Mouse (Mus musculus) midbrain, embryonic 10.5 days (tissue): ENCODE measurements at regions not wholly inside any gene's neighbourhood (a gene's known extent, or its start where the extent isn't known, plus 50 kb on each side); places are given as distances from the start of the nearest gene placed in this dataset.
"Not testable (repeated sequence)": the region's sequence is repeated elsewhere in the genome, so short reads cannot be mapped to it uniquely, and the experiment has no call there.

Experiments used
- DNase-seq: peaks from one replicate; pipeline ENCODE4 v3.0.0-alpha.2; 2017; ENCODE audit warnings: low spot score
- H3K27ac ChIP-seq: fragments of 300-500 bp; sonication (generic); replicated peaks from 2 replicates; pipeline ENCODE4 v1.5.1; 2016; ENCODE audit warnings: mild to moderate bottlenecking
- H3K27me3 ChIP-seq: fragments of 300-500 bp; sonication (generic); 2 replicates; pipeline ENCODE4 v1.6.1; 2016; ENCODE audit warnings: low read depth, mild to moderate bottlenecking; ENCODE audit not compliant: poor library complexity, severe bottlenecking
- H3K36me3 ChIP-seq: fragments of 300-500 bp; sonication (generic); 2 replicates; pipeline ENCODE4 v1.6.1; 2016; ENCODE audit warnings: mild to moderate bottlenecking, moderate library complexity
- H3K4me1 ChIP-seq: fragments of 300-500 bp; sonication (generic); 2 replicates; pipeline ENCODE4 v1.6.1; 2016
- H3K4me3 ChIP-seq: fragments of 300-500 bp; sonication (generic); 2 replicates; pipeline ENCODE4 v1.5.1; 2016; ENCODE audit warnings: mild to moderate bottlenecking, moderate library complexity
- H3K9me3 ChIP-seq: fragments of 300-500 bp; sonication (generic); replicated peaks from 2 replicates; pipeline ENCODE4 v1.6.1; 2016; ENCODE audit warnings: mild to moderate bottlenecking
- WGBS: fragments of 180-500 bp; shearing (Covaris S2); methylation state at CpG from one replicate; pipeline ENCODE4 v1.1.7; 2016; 5-methylcytosine and 5-hydroxymethylcytosine counted together

DNA sequence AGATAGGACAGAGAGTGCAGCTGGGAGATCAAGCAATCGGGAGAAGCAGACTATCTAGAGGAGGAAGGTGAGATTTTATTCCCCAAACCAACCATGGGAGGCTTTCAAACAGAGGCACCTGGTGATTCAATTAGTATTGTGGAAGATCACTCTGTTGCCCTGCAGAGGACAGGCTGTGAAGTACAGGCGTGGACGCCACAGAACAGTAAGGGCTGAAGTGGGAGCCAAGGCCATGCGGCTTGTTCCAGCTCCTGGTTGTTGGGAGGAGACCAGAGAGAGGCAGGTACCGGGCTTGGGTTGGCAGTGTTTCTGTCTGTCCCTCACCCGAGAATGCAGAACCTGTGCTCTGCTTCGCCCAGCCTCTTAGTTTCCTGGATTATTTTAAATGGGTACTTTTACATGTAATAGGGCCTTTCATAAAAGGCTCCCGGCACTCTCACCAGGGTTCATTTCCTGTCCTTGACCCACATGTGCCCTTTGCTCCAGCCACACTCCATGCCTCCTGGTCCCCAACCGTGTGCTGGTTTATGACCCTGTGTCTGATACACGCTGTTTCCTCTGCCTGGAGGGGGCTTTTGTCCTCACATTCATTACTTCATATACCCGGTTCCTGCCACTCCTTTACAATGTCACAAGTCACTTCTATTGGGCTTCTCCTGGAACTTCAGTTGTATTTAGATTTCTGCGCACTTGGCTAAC is 58.3 kb downstream of the Vcpkmt start:
- no peak overlapping the region for H3K4me3 ChIP-seq
- no peak overlapping the region for H3K27ac ChIP-seq
- 77% methylated on average over 12 of the region's 12 CpGs for WGBS
- H3K9me3 ChIP-seq = no peaks in the 10 kb centered on the region
- no peak for DNase-seq
- no peaks in the 10 kb centered on the region for H3K36me3 ChIP-seq
- H3K4me1 ChIP-seq = no peaks in the 10 kb centered on the region
- no peaks in the 10 kb centered on the region for H3K27me3 ChIP-seq

DNA sequence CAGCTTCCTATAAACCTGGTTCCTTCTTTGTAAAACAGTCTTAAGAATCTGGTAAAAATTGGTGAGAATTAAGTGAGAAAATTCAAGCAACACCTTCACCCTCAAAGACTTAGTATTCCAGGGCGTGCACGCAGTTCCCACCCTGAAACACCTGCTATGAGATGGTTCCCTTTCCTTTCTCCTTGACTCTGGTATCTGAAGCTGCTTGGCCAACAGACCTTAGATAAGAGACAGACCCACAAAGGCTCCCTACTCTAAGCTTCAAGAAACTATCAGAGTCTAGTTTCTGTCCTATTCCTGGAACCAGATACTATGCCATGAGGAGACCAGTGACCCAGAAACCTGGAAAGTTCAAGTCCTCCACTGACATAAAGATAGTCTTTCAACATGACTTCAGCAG is 63.0 kb downstream of the Vcpkmt start:
- Histone ChIP-seq H3K27me3 (no peaks in the 10 kb centered on the region), H3K36me3 (no peaks in the 10 kb centered on the region), H3K4me1 (no peaks in the 10 kb centered on the region), H3K27ac (no peak overlapping the region), H3K4me3 (no peak overlapping the region), H3K9me3 (no peaks in the 10 kb centered on the region)
- DNase-seq = no peak
- WGBS = 95% methylated on average over 2 of the region's 2 CpGs

DNA sequence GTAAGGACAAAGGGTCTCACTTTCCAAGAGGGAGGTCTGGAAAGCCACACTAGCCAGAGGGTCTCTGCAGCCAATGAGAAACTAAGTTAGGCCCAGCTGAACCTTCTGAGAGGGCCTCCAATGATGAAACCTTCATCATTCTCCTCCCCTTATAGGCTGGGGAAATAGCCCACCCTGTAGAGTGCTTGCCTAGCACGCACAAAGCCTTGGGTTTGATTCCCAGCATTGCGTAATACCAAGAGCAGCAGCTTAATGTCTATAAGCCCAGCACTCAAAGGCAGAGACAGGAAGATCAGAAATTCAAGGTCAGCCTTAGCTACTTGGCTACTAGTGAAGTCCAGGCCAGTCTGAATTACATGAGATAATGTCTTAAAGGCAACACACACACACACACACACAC is 63.8 kb downstream of the Vcpkmt start:
- H3K9me3 ChIP-seq = no peaks in the 10 kb centered on the region

DNA sequence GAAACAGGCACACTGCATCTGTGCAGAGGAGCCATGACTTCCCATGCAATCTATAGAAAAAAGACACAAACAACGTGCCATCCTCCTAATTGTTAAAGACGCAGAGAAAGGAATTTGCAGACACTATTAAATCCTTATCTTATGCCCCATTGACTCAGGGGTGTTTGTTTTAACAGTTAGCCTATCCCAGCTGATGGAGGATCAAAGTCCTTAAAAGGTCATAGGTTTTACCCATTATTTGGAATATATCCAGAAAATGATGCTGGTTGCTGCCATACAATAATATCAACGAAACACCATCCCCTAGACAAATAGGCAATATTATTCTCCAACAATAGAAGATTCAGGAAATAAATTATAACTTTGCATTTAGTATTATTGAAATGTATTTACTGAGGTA is 65.2 kb downstream of the Vcpkmt start:
- no peaks in the 10 kb centered on the region for H3K9me3 ChIP-seq
- DNase-seq = no peak
- 0 out of 2 replicates have a peak, but pooled peaks cover 6% of the 10 kb centered on the region for H3K27me3 ChIP-seq
- 72% methylated on average over 3 of the region's 3 CpGs for WGBS
- no peaks in the 10 kb centered on the region for H3K4me1 ChIP-seq
- H3K27ac ChIP-seq = no peak overlapping the region
- no peak overlapping the region for H3K4me3 ChIP-seq
- H3K36me3 ChIP-seq = no peaks in the 10 kb centered on the region

More for the DNA sequence above, 63.8 kb downstream of the Vcpkmt start:
- Histone ChIP-seq H3K4me3 (no peak overlapping the region), H3K27ac (no peak overlapping the region), H3K36me3 (no peaks in the 10 kb centered on the region), H3K27me3 (no peaks in the 10 kb centered on the region), H3K4me1 (no peaks in the 10 kb centered on the region)
- DNase-seq = no peak
- 89% methylated on average over 2 of the region's 2 CpGs for WGBS

DNA sequence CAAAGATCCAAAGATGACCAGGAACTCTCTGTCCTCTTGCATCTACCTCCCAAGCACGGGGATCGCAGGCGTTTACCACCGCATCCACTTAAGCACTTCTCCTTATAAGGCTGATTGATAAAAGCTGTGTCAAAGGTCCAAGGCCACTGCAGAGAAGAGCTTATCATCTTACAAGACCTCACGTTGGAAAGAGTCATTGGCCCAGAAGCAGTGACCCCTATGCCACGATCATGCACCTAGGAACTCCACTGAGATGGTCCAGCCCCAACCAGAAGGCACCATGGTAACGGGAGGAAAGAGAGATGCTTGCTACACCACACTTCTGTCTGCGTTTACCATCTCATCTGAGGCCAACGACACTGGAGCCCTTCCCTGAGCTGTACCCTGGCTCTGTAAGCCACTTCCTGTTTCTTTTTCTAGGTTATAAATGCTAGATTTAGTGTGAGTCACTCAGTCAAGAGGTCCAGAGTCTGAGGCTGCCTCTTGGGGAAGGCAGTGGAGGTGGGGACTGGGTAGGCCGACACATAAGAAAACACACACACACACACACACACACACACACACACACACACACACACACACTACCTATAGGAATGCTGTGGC is 66.4 kb downstream of the Vcpkmt start:
- peaks cover 12% of the 10 kb centered on the region; the same call in 1 of the 2 replicates for H3K27me3 ChIP-seq
- no peak for DNase-seq
- H3K36me3 ChIP-seq = no peaks in the 10 kb centered on the region
- no peaks in the 10 kb centered on the region for H3K4me1 ChIP-seq
- H3K4me3 ChIP-seq = no peak overlapping the region
- H3K27ac ChIP-seq = no peak overlapping the region
- whole genome bisulfite sequencing = 82% methylated on average over 10 of the region's 10 CpGs
- no peaks in the 10 kb centered on the region for H3K9me3 ChIP-seq

DNA sequence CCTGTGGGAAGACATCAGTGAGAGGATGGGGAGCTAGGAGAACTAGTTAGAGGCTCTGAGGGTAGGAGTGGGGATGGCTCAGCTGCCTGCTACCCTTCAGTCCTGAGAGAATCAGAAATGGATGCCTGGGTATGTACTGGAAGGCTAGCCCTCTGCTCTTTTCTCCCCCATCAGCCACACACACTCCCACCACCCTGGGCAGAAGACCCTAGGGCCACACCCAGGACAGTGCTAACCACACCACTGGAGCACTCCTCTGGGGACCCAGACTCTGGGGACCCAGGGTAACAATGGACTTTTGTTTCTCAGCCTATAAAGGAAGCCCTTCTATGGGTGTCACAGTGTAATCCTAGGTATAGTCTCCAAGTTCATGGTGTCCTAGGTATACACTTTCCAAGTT is 67.0 kb downstream of the Vcpkmt start:
- H3K27ac ChIP-seq = no peak overlapping the region
- DNase-seq = no peak

DNA sequence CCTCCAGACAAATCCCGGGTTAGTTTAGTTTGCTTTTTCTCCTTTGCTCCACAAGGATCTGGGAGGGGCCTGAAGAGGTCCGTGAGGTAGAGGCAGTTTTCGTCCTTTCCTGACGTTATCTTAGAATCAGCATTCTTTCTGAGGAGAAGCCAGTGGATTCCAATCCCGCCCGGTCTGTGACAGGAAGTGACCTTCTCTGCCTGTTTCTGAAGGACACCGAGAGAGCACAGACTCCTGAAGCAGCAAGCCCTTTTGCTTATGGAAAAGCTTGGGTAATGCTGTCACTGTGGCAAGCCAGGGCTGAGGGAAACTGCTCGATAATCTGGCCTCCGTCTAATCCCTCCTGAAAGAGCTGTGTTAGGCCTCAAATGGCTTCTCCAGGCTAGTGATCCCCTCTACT is 67.7 kb downstream of the Vcpkmt start:
- DNase-seq = no peak
- WGBS = 72% methylated on average over 9 of the region's 9 CpGs
- Histone ChIP-seq H3K27me3 (peaks cover 12% of the 10 kb centered on the region; the same call in 1 of the 2 replicates), H3K9me3 (no peaks in the 10 kb centered on the region), H3K4me3 (no peak overlapping the region), H3K27ac (no peak overlapping the region), H3K36me3 (no peaks in the 10 kb centered on the region), H3K4me1 (peaks cover 8% of the 10 kb centered on the region)

More for the DNA sequence above, 67.0 kb downstream of the Vcpkmt start:
- no peaks in the 10 kb centered on the region for H3K9me3 ChIP-seq
- peaks cover 12% of the 10 kb centered on the region; the same call in 1 of the 2 replicates for H3K27me3 ChIP-seq
- peaks cover 4% of the 10 kb centered on the region for H3K4me1 ChIP-seq
- H3K36me3 ChIP-seq = no peaks in the 10 kb centered on the region
- no peak overlapping the region for H3K4me3 ChIP-seq

DNA sequence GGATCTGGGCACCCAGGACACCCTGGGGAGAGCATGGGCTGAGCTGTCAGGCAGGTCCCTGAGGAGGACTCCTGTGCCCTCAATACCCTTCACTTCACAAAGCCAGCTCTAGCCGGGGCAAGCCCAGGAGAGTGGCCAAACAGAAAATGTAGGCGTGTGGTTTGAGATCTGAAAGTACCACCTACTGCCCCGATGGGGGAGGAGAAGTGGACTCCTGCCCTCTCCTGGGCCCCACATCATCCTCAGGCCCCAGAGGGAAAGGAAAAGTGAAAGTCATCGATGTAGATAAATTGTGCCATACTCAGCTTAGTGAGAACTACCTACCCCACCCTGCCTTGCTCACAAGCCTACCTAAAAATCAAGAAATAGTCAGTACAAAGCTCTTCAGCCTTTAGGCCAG is 69.7 kb downstream of the Vcpkmt start:
- H3K4me3 ChIP-seq = no peak overlapping the region
- DNase-seq = no peak
- H3K9me3 ChIP-seq = no peaks in the 10 kb centered on the region
- H3K27me3 ChIP-seq = peaks cover 27% of the 10 kb centered on the region
- 74% methylated on average over 4 of the region's 4 CpGs for WGBS
- H3K4me1 ChIP-seq = peaks cover 8% of the 10 kb centered on the region
- H3K36me3 ChIP-seq = no peaks in the 10 kb centered on the region
- H3K27ac ChIP-seq = no peak overlapping the region

DNA sequence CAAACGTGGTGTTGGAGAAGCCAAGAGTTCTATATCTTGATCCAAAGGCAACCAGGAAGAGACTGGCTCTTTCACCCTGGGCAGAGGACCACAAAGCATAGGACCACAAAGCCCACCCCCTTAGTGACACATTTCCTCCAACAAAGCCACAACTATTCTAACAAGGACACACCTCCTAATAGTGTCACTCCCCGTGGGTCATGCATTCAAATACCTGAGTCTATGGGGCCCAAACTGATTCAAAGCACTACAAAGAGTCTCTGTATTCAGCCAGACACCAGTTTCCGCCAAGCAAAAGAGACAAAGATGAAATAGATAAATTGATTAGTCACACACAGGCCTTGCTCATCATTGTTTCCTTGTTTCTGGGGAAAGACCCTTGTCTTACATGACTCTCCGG is 72.1 kb downstream of the Vcpkmt start:
- H3K36me3 ChIP-seq = no peaks in the 10 kb centered on the region
- WGBS = 51% methylated on average over 4 of the region's 4 CpGs
- H3K27ac ChIP-seq = no peak overlapping the region
- DNase-seq = no peak
- no peaks in the 10 kb centered on the region for H3K9me3 ChIP-seq
- no peak overlapping the region for H3K4me3 ChIP-seq
- H3K4me1 ChIP-seq = peaks cover 8% of the 10 kb centered on the region
- H3K27me3 ChIP-seq = peaks cover 27% of the 10 kb centered on the region

DNA sequence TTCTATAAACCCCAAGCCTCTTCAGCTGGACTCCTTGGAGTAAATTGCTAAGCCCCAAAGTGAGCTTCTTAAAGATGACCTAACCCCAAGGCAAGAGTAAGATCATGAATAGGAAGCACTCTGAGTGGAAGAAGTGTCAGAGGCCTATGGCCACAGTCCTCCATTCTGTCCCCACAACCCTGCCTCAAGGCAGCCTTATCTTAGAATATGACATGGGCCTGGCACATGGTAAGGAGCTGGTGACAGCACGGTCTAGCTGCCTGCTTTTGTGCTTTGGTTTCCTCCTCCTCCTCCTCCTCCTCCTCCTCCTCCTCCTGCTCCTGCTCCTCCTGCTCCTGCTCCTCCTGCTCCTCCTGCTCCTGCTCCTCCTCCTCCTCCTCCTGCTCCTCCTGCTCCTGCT is 73.6 kb downstream of the Vcpkmt start:
- H3K4me1 ChIP-seq, H3K27ac ChIP-seq, H3K4me3 ChIP-seq, H3K9me3 ChIP-seq, DNase-seq, H3K36me3 ChIP-seq: not testable (repeated sequence)
- peaks cover 27% of the 10 kb centered on the region for H3K27me3 ChIP-seq
- 93% methylated on average over 1 of the region's 1 CpGs for WGBS

DNA sequence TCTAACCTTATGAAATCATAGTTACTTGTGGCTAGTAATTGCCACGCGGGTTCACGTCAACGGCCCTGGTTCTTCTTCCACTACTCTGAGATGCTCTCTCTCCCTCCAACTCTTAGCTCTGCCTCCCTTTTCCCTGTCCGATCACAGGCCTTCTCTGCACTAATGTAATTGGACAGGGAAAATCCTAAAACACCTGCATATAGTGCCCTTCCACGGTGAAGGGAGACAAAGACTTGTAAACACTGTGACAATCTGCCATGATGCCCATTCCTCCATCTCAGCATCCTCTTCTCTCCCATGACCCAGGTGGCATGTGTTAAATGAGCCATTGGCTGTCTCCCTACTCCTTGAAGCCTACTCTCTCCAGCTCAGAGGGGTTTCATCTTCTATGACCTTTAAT is 74.9 kb downstream of the Vcpkmt start:
- Histone ChIP-seq H3K36me3 (no peaks in the 10 kb centered on the region), H3K4me1 (peaks cover 9% of the 10 kb centered on the region), H3K4me3 (no peak overlapping the region), H3K27ac (no peak overlapping the region), H3K9me3 (no peaks in the 10 kb centered on the region), H3K27me3 (peaks cover 23% of the 10 kb centered on the region)
- no peak for DNase-seq
- WGBS = 92% methylated on average over 6 of the region's 6 CpGs

DNA sequence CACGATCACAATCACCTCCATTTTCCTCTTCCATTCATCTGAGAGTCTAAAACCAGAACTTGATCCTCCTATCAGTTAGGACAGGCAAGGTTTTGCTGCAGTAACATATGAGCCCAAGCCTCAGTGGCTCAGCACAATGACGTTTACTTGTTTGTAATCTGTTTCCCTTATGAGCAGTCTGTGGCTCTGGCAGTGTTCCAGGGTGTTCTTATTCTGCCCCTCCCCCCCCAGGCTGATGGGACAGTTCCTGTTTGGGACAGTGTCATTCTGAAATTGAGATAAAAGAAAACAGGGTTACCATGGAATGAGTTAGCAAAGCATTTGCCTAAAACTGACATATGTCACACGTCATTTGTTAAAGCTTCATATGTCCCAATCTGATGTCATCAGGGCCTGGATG is 75.5 kb downstream of the Vcpkmt start:
- 82% methylated on average over 3 of the region's 3 CpGs for WGBS
- H3K4me1 ChIP-seq = peaks cover 14% of the 10 kb centered on the region
- no peak overlapping the region for H3K4me3 ChIP-seq
- H3K9me3 ChIP-seq = no peaks in the 10 kb centered on the region
- peaks cover 21% of the 10 kb centered on the region for H3K27me3 ChIP-seq
- no peak for DNase-seq
- no peak overlapping the region for H3K27ac ChIP-seq
- no peaks in the 10 kb centered on the region for H3K36me3 ChIP-seq

DNA sequence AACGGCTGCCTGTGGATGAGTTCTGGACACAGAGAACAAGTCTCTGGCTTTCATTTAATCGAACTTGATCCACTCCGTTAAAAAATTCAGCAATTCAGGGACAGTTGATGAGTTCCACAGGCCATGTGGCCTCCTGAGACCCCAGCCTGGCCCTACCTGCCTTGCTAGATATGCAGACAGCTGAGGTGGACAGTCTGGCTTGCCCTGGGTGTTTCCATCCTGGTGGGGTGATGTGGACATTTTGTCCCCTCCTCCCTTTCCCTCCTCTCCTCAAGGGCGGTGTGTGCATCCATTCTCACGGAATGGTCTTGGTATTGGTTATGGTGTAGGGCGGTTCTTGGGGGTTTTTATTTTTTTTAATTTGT is 80.1 kb downstream of the Vcpkmt start:
- Histone ChIP-seq H3K4me3 (no peak overlapping the region), H3K27ac (peak overlapping the region; percentile 75)
- WGBS = 86% methylated on average over 6 of the region's 6 CpGs

More for the DNA sequence above, 80.1 kb downstream of the Vcpkmt start:
- Histone ChIP-seq H3K36me3 (no peaks in the 10 kb centered on the region), H3K9me3 (no peaks in the 10 kb centered on the region), H3K27me3 (no peaks in the 10 kb centered on the region), H3K4me1 (peaks cover 18% of the 10 kb centered on the region)
- DNase-seq = no peak
